Mouse (Mus musculus) bone marrow, adult 2 months (tissue): ENCODE results near the gene Fcrla. TPM values are rescaled to one million over a fixed set of nuclear protein-coding genes. Genes with fewer than 3 reads are reported as not detected.

Source experiments
- H3K27ac ChIP-seq: fragments of 200-500 bp; 2 replicates; pipeline ENCODE4 v1.5.1; 2012; ENCODE audit warnings: low read depth, mild to moderate bottlenecking, control low read depth, inconsistent platforms, low read length; ENCODE audit not compliant: control insufficient read depth, poor library complexity, insufficient read depth
- H3K4me1 ChIP-seq: fragments of 200-500 bp; 2 replicates; pipeline ENCODE4 v1.6.1; 2011; ENCODE audit warnings: low read length; ENCODE audit not compliant: control insufficient read depth, insufficient read depth
- H3K4me3 ChIP-seq: fragments of 200-500 bp; replicated peaks from 2 replicates; pipeline ENCODE3; 2011; ENCODE audit warnings: mild to moderate bottlenecking, low read depth, low read length, control low read depth; ENCODE audit not compliant: control insufficient read depth
- CTCF ChIP-seq: fragments of 200-500 bp; IDR thresholded peaks from 2 replicates; pipeline ENCODE4 v1.5.1; 2011; ENCODE audit warnings: low read length, control low read depth; ENCODE audit not compliant: control insufficient read depth, insufficient read depth
- POLR2A ChIP-seq: fragments of 200-500 bp; IDR thresholded peaks from 2 replicates; pipeline ENCODE4 v1.6.1; 2011; ENCODE audit warnings: low read depth, mild to moderate bottlenecking, control low read depth, low read length, borderline replicate concordance; ENCODE audit not compliant: control insufficient read depth
- WGBS: fragments of 180-500 bp; shearing (Covaris S2); methylation state at CpG from one replicate; pipeline ENCODE4 v1.1.7; 2018; 5-methylcytosine and 5-hydroxymethylcytosine counted together
- polyA plus RNA-seq: library from polyadenylated mRNA; stranded (reverse); fragments of >200 nt; gene quantifications from 2 replicates; pipeline ENCODE4 v1.2.4, GENCODE M21; 2011; ENCODE audit warnings: low replicate concordance; ENCODE audit not compliant: missing spikeins, insufficient read depth, insufficient read length

The Fcrla gene
- polyA plus RNA-seq, 1 experiment = 44.1 TPM

- WGBS = 14% methylated on average over 14 of the region's 14 CpGs
- TF ChIP-seq CTCF (no peak), POLR2A (no peak)
- Histone ChIP-seq H3K27ac (no peak overlapping the region), H3K4me3 (peak overlapping the region; percentile 65), H3K4me1 (peaks cover 2% of the 10 kb centered on the region)
Measured at GRCm38 (mm10) chr1:170868905-170869283, 58.5 kb downstream of the Fcrla start.

- no peak overlapping the region for H3K27ac ChIP-seq
- H3K4me1 ChIP-seq = peaks cover 3% of the 10 kb centered on the region
- H3K4me3 ChIP-seq = peak overlapping the region; percentile 99
- under 1% methylated on average over 33 of the region's 33 CpGs for WGBS
- TF ChIP-seq POLR2A = no peak
- no peak for TF ChIP-seq CTCF
Measured at GRCm38 (mm10) chr1:170868107-170868904, 59.1 kb downstream of the Fcrla start.

DNA sequence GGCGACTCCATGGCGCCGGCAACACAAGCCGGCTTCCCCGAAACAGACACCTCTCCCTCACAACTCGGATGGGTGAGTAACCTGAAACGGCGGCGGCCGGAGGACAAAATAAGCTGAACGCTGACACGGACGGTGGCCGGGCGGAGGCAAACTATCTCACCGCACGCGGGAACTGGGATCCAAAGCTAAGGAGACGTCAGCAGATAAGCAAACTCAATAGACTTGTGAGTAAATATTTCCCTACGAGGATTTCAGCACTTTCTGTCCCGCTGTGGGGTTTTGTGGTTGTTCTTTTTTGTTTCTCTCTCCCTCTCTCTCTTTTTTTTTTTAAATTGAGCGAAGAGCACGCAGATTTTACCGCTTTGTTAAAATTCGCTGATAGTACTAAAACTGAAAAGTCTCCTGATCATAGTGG, 59.7 kb downstream of the Fcrla start, which contains the start of gene Atf6:
TSS of gene Atf6 (minus strand) at position 81 of the 415 bp plus-strand sequence.
- Histone ChIP-seq H3K4me1 (peaks cover 3% of the 10 kb centered on the region), H3K27ac (peak within 1 kb of the TSS; percentile 88), H3K4me3 (peak within 1 kb of the TSS; percentile 99)
- TF ChIP-seq CTCF (no peak), POLR2A (peak; percentile 67)
- 0% methylated on average over 25 of the region's 25 CpGs for WGBS

Other genes with a start within 250 kb of the Fcrla start
- gene Atf6, start 59.8 kb downstream of the Fcrla start, polyA plus RNA-seq = 3.8 and 7.7 TPM in 2 replicates
- gene Gm26620, start 42.5 kb downstream of the Fcrla start, polyA plus RNA-seq = 2.4 and 4.4 TPM in 2 replicates
- gene Dusp12, start 42.0 kb downstream of the Fcrla start, polyA plus RNA-seq = 7.5 and 18.2 TPM in 2 replicates
- not detected in 2 replicates for gene Fcrlb, start 14.6 kb downstream of the Fcrla start, polyA plus RNA-seq
- 23.0 and 75.4 TPM in 2 replicates for gene Fcgr2b, start 49.0 kb upstream of the Fcrla start, polyA plus RNA-seq
- 10.4 and 24.3 TPM in 2 replicates for gene Fcgr4, start 91.3 kb upstream of the Fcrla start, polyA plus RNA-seq
- gene Fcgr3, start 137.4 kb upstream of the Fcrla start, polyA plus RNA-seq = 18.2 and 56.7 TPM in 2 replicates
- not detected in 2 replicates for gene Cfap126, start 186.3 kb upstream of the Fcrla start, polyA plus RNA-seq
- gene Sdhc, start 223.0 kb upstream of the Fcrla start, polyA plus RNA-seq = 63.6 and 72.1 TPM in 2 replicates
- not detected in 2 replicates for gene Mpz, start 223.1 kb upstream of the Fcrla start, polyA plus RNA-seq